9 mouse cellular contexts compared by ENCODE assay signal in the genomic region with DNA sequence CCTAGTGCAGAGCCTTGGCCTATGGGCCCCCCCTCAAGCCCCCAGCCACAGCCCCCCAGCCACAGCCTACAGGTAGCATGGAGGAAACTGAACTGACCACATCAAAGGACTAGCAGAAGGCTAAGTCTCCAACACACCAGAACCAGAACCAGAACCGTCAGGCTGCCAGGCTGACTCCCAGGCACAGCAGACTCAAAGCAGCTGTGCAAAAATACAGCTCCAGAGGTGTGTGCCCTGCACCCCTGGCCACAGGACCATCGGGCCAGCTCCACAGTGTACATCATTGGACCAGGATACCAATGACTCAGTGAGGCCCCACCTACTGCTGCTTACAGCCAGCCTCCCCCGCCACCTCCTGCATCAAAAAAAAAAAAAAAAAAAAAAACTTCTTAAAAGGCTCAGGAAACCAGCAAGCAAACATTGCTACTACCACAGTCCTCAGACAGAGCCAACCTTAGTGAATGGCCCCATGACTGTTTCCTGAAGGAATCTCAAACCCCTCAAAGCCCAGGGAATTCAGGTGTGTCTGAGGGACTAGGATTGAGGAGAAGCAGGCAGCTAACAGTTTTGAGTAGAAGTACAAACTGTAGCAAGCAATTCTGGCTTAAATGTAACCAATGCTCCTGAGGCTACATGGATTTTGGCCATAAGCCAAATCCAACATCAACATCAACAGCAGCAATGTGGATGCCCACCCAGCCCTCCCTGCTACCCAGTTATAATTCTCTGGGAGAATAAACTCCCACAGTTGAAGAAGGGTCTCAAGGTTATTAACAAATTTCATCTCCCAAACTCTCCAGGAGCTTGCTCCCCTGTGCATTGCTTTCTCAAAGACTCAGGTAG. TPM values are rescaled to one million over a fixed set of nuclear protein-coding genes. Genes with fewer than 3 reads are reported as not detected.
DNase-seq lines count a peak whose midpoint lies in the region; ATAC-seq and TF ChIP-seq lines count a peak whose summit lies in the region.
"Had no signal": no experiment of that assay in that cellular context is flagged by ENCODE, and none has a peak within 500 bp of the region (broad histone marks: within the 10 kb centered on the region; RNA-seq: fewer than 3 reads in every experiment).

No protein-coding gene starts in this region.

- no peaks in the 10 kb centered on the region for H3K9me3 ChIP-seq in heart, embryonic 15.5 days (replicated peaks)

- no peak overlapping the region for H3K9ac ChIP-seq in heart, embryonic 15.5 days

- H3K27me3 ChIP-seq in heart, embryonic 15.5 days: no peaks in the 10 kb centered on the region

- H3K4me3 ChIP-seq in heart, embryonic 15.5 days: no peak overlapping the region

- no peak for DNase-seq in heart, adult 8-10 months (ENCODE audit: low spot score)
- DNase-seq in CD4-positive helper T cell, adult 2 months (ENCODE audit: low read depth, low spot score): peak; percentile 87
- DNase-seq in brain, embryonic 14.5 days (ENCODE audit: low read depth): peak; percentile 44
- DNase-seq in urinary bladder, postnatal 36 days (ENCODE audit: low spot score in 2 of 2): no peak
- DNase-seq in left cerebral cortex, adult 8-10 months (ENCODE audit: low spot score in 2 of 2): no peak
- DNase-seq in urinary bladder, adult 2 months (ENCODE audit: low spot score): no peak
- DNase-seq: layer of hippocampus, adult 9-11 months had no signal

- peaks cover 73% of the 10 kb centered on the region for H3K4me1 ChIP-seq in heart, embryonic 15.5 days (replicated peaks)

- H3K4me2 ChIP-seq in heart, embryonic 15.5 days: no peak overlapping the region

- TF ChIP-seq POLR2A in brain, embryonic 14.5 days (IDR thresholded peaks at IDR 0.05; ENCODE audit: borderline replicate concordance, extremely low read depth, insufficient read depth, insufficient read length, poor library complexity, severe bottlenecking): no peak

- no peak; the same call in 1 of the 2 replicates for ATAC-seq in heart, embryonic 15.5 days (replicated peaks; ENCODE audit: insufficient number of reproducible peaks, insufficient read depth, low FRiP score, low read depth)
- peak; percentile 37; the same call in 1 of the 2 replicates for ATAC-seq in megakaryocyte, adult 5-6 weeks (ENCODE audit: poor library complexity, severe bottlenecking)

- WGBS in heart, embryonic 15.5 days: 60% methylated on average over 3 of the region's 3 CpGs

- no peak for TF ChIP-seq CTCF in brain, embryonic 14.5 days (IDR thresholded peaks at IDR 0.05; ENCODE audit: borderline replicate concordance, extremely low read depth, insufficient read depth, insufficient read length)

- H3K36me3 ChIP-seq in heart, embryonic 15.5 days: peaks cover 3% of the 10 kb centered on the region; the same call in 1 of the 2 replicates

- H3K27ac ChIP-seq in heart, embryonic 15.5 days: peak overlapping the region; percentile 42; the same call in 1 of the 2 replicates

RNA-seq across cellular contexts. Expression of a gene that starts 42.4 kb away (rescaled TPM):
- 26.2 and 37.5 TPM in 2 replicates for polyA plus RNA-seq in heart, embryonic 15.5 days (2015; fragmentation: Nextera tagmentation; extraction: Ambion mirVana)
- 10 to 100 TPM; 15.5 to 19.8 (median 17.2) TPM for total RNA-seq in heart, adult 8-10 months (2022)
- 21.3 and 36.2 TPM in 2 replicates for polyA plus RNA-seq in brain, embryonic 14.5 days (2012; rRNA removed)
- 36.1 and 36.2 TPM in 2 replicates for total RNA-seq in megakaryocyte, adult 5-6 weeks (2015)
- total RNA-seq in megakaryocyte, adult 5-6 weeks (2017): 15.8 and 23.1 TPM in 2 replicates
- total RNA-seq in left cerebral cortex, adult 8-10 months (2022): 10 to 100 TPM; 54.7 to 62.8 (median 59.4) TPM
- 9.4 and 14.4 TPM in 2 replicates for polyA plus RNA-seq in urinary bladder, adult 2 months (2012; rRNA removed)

Comparison
In these comparisons a context has a peak if more than half of its experiments do, and no peak if none do; other contexts are left out.
1. DNase-seq: peak in CD4-positive helper T cell, adult 2 months (single experiment) and brain, embryonic 14.5 days (single experiment); none in heart, adult 8-10 months (single experiment), urinary bladder, postnatal 36 days (0 of 2), left cerebral cortex, adult 8-10 months (0 of 2) and urinary bladder, adult 2 months (single experiment).